Mouse (Mus musculus) cerebellum, adult 2 months (tissue): ENCODE measurements around the gene Stag1.

Experiments used
- CTCF ChIP-seq: fragments of 200-500 bp; IDR thresholded peaks from 2 replicates; pipeline ENCODE4 v1.5.1; 2011; ENCODE audit warnings: low read depth, mild to moderate bottlenecking, control low read depth, low read length, moderate library complexity, borderline replicate concordance; ENCODE audit not compliant: insufficient read depth
- POLR2A ChIP-seq: fragments of 200-500 bp; IDR thresholded peaks from 2 replicates; pipeline ENCODE4 v1.6.1; 2011; ENCODE audit warnings: low read length, control low read depth, borderline replicate concordance; ENCODE audit not compliant: insufficient read depth

- TF ChIP-seq POLR2A (no peak), CTCF (no peak)
These were observed 41.9 kb upstream of the Stag1 start for GRCm38 (mm10) chr9:100555686-100556085.
